Mouse (Mus musculus): ENCODE measurements around the gene Hyal3. TPM values are rescaled to one million over a fixed set of nuclear protein-coding genes. Genes with fewer than 3 reads are reported as not detected.

Hyal3 gene
- polyA plus RNA-seq, 1 experiment from 2014 or later: 1.7 TPM

Other genes starting within 250 kb of the Hyal3 start
- gene Hemk1, start 242.5 kb upstream of the Hyal3 start, polyA plus RNA-seq (2015; fragmentation: Nextera tagmentation; extraction: Ambion mirVana): 12.6 and 14.4 TPM in 2 replicates
- gene 6430571L13Rik, start 240.2 kb upstream of the Hyal3 start, polyA plus RNA-seq (2015; fragmentation: Nextera tagmentation; extraction: Ambion mirVana): 1.1 TPM in 2 replicates
- 0.56 and 0.68 TPM in 2 replicates for gene Cacna2d2, start 181.2 kb upstream of the Hyal3 start, polyA plus RNA-seq (2015; fragmentation: Nextera tagmentation; extraction: Ambion mirVana)
- 46.9 and 47.8 TPM in 2 replicates for gene Tmem115, start 46.9 kb upstream of the Hyal3 start, polyA plus RNA-seq (2015; fragmentation: Nextera tagmentation; extraction: Ambion mirVana)
- 21.1 and 21.2 TPM in 2 replicates for gene Cyb561d2, start 38.6 kb upstream of the Hyal3 start, polyA plus RNA-seq (2015; fragmentation: Nextera tagmentation; extraction: Ambion mirVana)
- 41.8 and 44.2 TPM in 2 replicates for gene Nprl2, start 38.6 kb upstream of the Hyal3 start, polyA plus RNA-seq (2015; fragmentation: Nextera tagmentation; extraction: Ambion mirVana)
- gene Zmynd10, start 33.5 kb upstream of the Hyal3 start, polyA plus RNA-seq (2015; fragmentation: Nextera tagmentation; extraction: Ambion mirVana): 1.7 and 2.1 TPM in 2 replicates
- gene Rassf1, start 29.3 kb upstream of the Hyal3 start, polyA plus RNA-seq (2015; fragmentation: Nextera tagmentation; extraction: Ambion mirVana): 77.1 and 83.2 TPM in 2 replicates
- 43.7 and 46.5 TPM in 2 replicates for gene Tusc2, start 17.6 kb upstream of the Hyal3 start, polyA plus RNA-seq (2015; fragmentation: Nextera tagmentation; extraction: Ambion mirVana)
- 127 and 130 TPM in 2 replicates for gene Hyal2, start 12.9 kb upstream of the Hyal3 start, polyA plus RNA-seq (2015; fragmentation: Nextera tagmentation; extraction: Ambion mirVana)
- gene Hyal1, start 3.9 kb upstream of the Hyal3 start, polyA plus RNA-seq (2015; fragmentation: Nextera tagmentation; extraction: Ambion mirVana): 13.4 and 15.5 TPM in 2 replicates
- gene Naa80, start 1.9 kb upstream of the Hyal3 start, polyA plus RNA-seq (2015; fragmentation: Nextera tagmentation; extraction: Ambion mirVana): 18.4 and 19.6 TPM in 2 replicates
- gene Ifrd2, start 6.8 kb downstream of the Hyal3 start, polyA plus RNA-seq (2015; fragmentation: Nextera tagmentation; extraction: Ambion mirVana): 44.3 and 49.5 TPM in 2 replicates
- 8.0 and 8.6 TPM in 2 replicates for gene Sema3b, start 28.4 kb downstream of the Hyal3 start, polyA plus RNA-seq (2015; fragmentation: Nextera tagmentation; extraction: Ambion mirVana)
- 383 and 392 TPM in 2 replicates for gene Gnai2, start 54.5 kb downstream of the Hyal3 start, polyA plus RNA-seq (2015; fragmentation: Nextera tagmentation; extraction: Ambion mirVana)
- gene Slc38a3, start 88.7 kb downstream of the Hyal3 start, polyA plus RNA-seq (2015; fragmentation: Nextera tagmentation; extraction: Ambion mirVana): 4.3 and 5.3 TPM in 2 replicates
- 0.74 and 1.0 TPM in 2 replicates for gene Gnat1, start 98.9 kb downstream of the Hyal3 start, polyA plus RNA-seq (2015; fragmentation: Nextera tagmentation; extraction: Ambion mirVana)
- gene Sema3f, start 129.7 kb downstream of the Hyal3 start, polyA plus RNA-seq (2015; fragmentation: Nextera tagmentation; extraction: Ambion mirVana): 31.8 and 32.1 TPM in 2 replicates
- gene Rbm5, start 190.2 kb downstream of the Hyal3 start, polyA plus RNA-seq (2015; fragmentation: Nextera tagmentation; extraction: Ambion mirVana): 257 and 270 TPM in 2 replicates